Comparison of ENCODE assay signal across 8 mouse cellular contexts in the genomic region with DNA sequence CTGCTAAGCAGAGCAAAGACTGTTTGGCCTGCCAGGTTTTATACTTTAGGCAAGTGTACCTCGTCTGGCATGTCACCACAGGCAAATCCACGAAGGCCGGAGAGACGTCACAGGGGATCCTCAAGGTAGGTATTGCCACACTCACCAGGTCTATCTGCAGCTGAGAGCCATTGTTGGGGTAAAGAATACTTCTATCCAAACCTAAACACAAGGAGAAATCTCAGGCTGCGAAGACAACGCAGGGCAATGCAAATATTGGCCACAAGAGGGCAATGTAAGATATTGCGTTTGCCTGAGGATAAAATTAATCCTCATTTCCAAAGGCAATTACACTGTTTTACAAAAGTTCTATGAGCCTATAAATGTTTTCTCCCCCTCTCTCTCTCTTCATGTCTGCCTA. TPM values are rescaled to one million over a fixed set of nuclear protein-coding genes. Genes with fewer than 3 reads are reported as not detected.
A peak's percentile ranks its signal among the peaks of the same experiment; 100 is the strongest.
DNase-seq lines count a peak whose midpoint lies in the region; ATAC-seq and TF ChIP-seq lines count a peak whose summit lies in the region.

No protein-coding gene starts in this region.

- H3K9ac ChIP-seq in lung, embryonic 14.5 days: no peak overlapping the region

- no peaks in the 10 kb centered on the region for H3K4me1 ChIP-seq in lung, embryonic 14.5 days (ENCODE audit: insufficient read depth)

- no peak for ATAC-seq in lung, embryonic 14.5 days (ENCODE audit: insufficient read depth)

- no peak overlapping the region for H3K4me2 ChIP-seq in lung, embryonic 14.5 days

- no peaks in the 10 kb centered on the region for H3K9me3 ChIP-seq in lung, embryonic 14.5 days (ENCODE audit: low read depth, low read length)

- H3K4me3 ChIP-seq in lung, embryonic 14.5 days (ENCODE audit: low read depth, low read length): no peak overlapping the region

- peak; percentile 86 for TF ChIP-seq CTCF in lung, embryonic 14.5 days (IDR thresholded peaks at IDR 0.05; ENCODE audit: low read depth)

- WGBS in lung, embryonic 14.5 days: 29% methylated on average over 7 of the region's 7 CpGs

- no peaks in the 10 kb centered on the region for H3K36me3 ChIP-seq in lung, embryonic 14.5 days (ENCODE audit: insufficient read depth)

- H3K27ac ChIP-seq in lung, embryonic 14.5 days (ENCODE audit: low read depth): no peak overlapping the region

- H3K27me3 ChIP-seq in lung, embryonic 14.5 days (ENCODE audit: insufficient read depth, low read length): no peaks in the 10 kb centered on the region

- DNase-seq in gastrocnemius, adult 18-20 months (ENCODE audit: low spot score): peak; percentile 15
- DNase-seq in gastrocnemius, adult 8-10 months (ENCODE audit: low spot score in 2 of 2): no peak
- peak; percentile 5 for DNase-seq in thymus, postnatal 14 days
- no peak for DNase-seq in thymus, postnatal 0 days (ENCODE audit: low spot score)
- DNase-seq in embryo, embryonic 11.5 days (ENCODE audit: low read depth, low spot score): peak; percentile 16
- peak; percentile 40 for DNase-seq in induced T-regulatory cell, adult 2 months (ENCODE audit: low read depth)
- DNase-seq in lung, embryonic 14.5 days: peak; percentile 84
- peak; percentile 2 to 20 for DNase-seq in right cerebral cortex, postnatal 36 days (ENCODE audit: low spot score in 2 of 2)

RNA-seq across cellular contexts. Expression of a gene that starts 5.2 kb away (rescaled TPM):
- under 1 TPM; 0.05 to 0.09 TPM for total RNA-seq in gastrocnemius, adult 18-20 months (2021)
- under 1 TPM in 2 of 4 experiments, not detected in 2; 0.29 to 0.52 TPM for total RNA-seq in gastrocnemius, adult 8-10 months (2022)
- polyA plus RNA-seq in thymus, postnatal 0 days (2015; fragmentation: Nextera tagmentation; extraction: Ambion mirVana): 0.01 TPM in 2 replicates
- polyA plus RNA-seq in lung, embryonic 14.5 days (2014; fragmentation: Nextera tagmentation; extraction: Ambion mirVana): 0.67 and 0.78 TPM in 2 replicates

Comparison
In these comparisons a context has a peak if more than half of its experiments do, and no peak if none do; other contexts are left out.
1. DNase-seq: peak in gastrocnemius, adult 18-20 months (single experiment), thymus, postnatal 14 days (single experiment), embryo, embryonic 11.5 days (single experiment), induced T-regulatory cell, adult 2 months (single experiment), lung, embryonic 14.5 days (single experiment) and right cerebral cortex, postnatal 36 days (2 of 2); none in gastrocnemius, adult 8-10 months (0 of 2) and thymus, postnatal 0 days (single experiment).